In the genomic region with DNA sequence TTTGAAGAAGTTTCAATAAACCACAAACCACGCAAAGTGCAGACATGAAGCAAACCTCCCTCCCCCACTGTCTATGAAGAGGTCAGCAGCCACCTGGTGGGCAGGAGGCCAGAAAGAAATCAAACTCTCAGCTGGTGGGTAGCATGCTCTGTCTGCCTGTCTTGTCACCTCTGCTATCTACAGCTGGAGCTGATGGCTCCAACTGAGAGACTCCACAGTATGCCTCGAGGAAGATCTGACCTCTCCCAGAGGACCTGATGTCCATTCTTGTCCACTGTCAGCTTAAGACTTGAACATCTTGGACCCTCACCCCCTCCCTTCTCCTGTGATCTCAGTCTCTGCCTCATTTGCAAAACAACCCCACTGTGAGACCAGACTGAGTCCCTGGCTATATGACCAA, we compare ENCODE assay signal across 14 mouse cellular contexts.
"Had no signal": no experiment of that assay in that cellular context is flagged by ENCODE, and none has a peak within 500 bp of the region (broad histone marks: within the 10 kb centered on the region; RNA-seq: fewer than 3 reads in every experiment).

No protein-coding gene starts in this region.

- H3K36me3 ChIP-seq: limb, embryonic 13.5 days; midbrain, embryonic 10.5 days; neural tube, embryonic 13.5 days had no signal

- ATAC-seq: lung, postnatal 0 days had no signal

- H3K9ac ChIP-seq: limb, embryonic 13.5 days; liver, embryonic 14.5 days; neural tube, embryonic 13.5 days had no signal

- H3K4me3 ChIP-seq: limb, embryonic 13.5 days; midbrain, embryonic 10.5 days; neural tube, embryonic 13.5 days had no signal

- DNase-seq: kidney, adult 11 months; kidney, postnatal 36 days; layer of hippocampus, adult 9-11 months; layer of hippocampus, postnatal 36 days; lung, adult 18-20 months; lung, postnatal 36 days; midbrain, embryonic 14.5 days; thymus, postnatal 14 days had no signal

- H3K27ac ChIP-seq: limb, embryonic 13.5 days; liver, embryonic 14.5 days; midbrain, embryonic 10.5 days; neural tube, embryonic 13.5 days; stomach, postnatal 0 days had no signal

- H3K27me3 ChIP-seq: limb, embryonic 13.5 days; neural tube, embryonic 13.5 days had no signal

- H3K4me1 ChIP-seq: limb, embryonic 13.5 days had no signal

- H3K4me2 ChIP-seq: limb, embryonic 13.5 days; neural tube, embryonic 13.5 days had no signal

- H3K9me3 ChIP-seq: limb, embryonic 13.5 days; midbrain, embryonic 10.5 days; neural tube, embryonic 13.5 days had no signal
